ENCODE assay signal across 15 mouse cellular contexts in the genomic region with DNA sequence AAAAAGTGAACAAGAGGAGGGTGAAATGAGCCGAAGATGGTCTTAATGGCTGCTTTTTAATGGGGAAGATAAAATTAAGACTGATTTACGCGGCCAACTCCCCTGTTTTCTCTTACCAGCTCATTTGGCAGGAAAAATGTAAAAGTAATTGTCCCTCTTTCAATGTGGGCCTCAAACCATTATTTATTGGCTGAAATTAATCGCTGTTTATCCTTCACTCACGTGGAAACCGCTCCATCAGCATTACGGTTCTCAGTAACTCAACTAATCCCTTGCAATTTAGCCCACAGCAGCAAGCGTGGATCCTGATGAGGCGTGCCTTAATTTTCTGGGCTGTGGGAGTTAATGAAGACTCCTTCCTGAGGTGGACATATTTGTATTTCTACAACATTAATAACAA. TPM values are rescaled to one million over a fixed set of nuclear protein-coding genes. Genes with fewer than 3 reads are reported as not detected.
"Had no signal": no experiment of that assay in that cellular context is flagged by ENCODE, and none has a peak within 500 bp of the region (broad histone marks: within the 10 kb centered on the region; RNA-seq: fewer than 3 reads in every experiment).

No protein-coding gene starts in this region.

- H3K4me1 ChIP-seq: limb, embryonic 15.5 days; liver, embryonic 12.5 days; midbrain, embryonic 10.5 days; stomach, embryonic 15.5 days had no signal

- H3K36me3 ChIP-seq: limb, embryonic 15.5 days; liver, embryonic 12.5 days; midbrain, embryonic 10.5 days; stomach, embryonic 15.5 days had no signal

- H3K9me3 ChIP-seq: limb, embryonic 15.5 days; liver, embryonic 12.5 days; midbrain, embryonic 10.5 days; stomach, embryonic 15.5 days had no signal

- H3K9ac ChIP-seq: limb, embryonic 15.5 days; liver, embryonic 12.5 days; lung, embryonic 14.5 days; stomach, embryonic 15.5 days had no signal

- H3K27ac ChIP-seq: limb, embryonic 15.5 days; liver, embryonic 12.5 days; midbrain, embryonic 10.5 days; stomach, embryonic 15.5 days had no signal

- H3K4me3 ChIP-seq: limb, embryonic 15.5 days; liver, embryonic 12.5 days; midbrain, embryonic 10.5 days; myocyte; stomach, embryonic 15.5 days had no signal

- ATAC-seq: intestine, embryonic 16.5 days; liver, embryonic 12.5 days had no signal

- DNase-seq: kidney, postnatal 36 days; lung, embryonic 14.5 days; lung, postnatal 10 days; lung, postnatal 4 days; midbrain, embryonic 14.5 days; right cerebral cortex, postnatal 14 days had no signal

- H3K27me3 ChIP-seq: limb, embryonic 15.5 days; liver, embryonic 12.5 days; stomach, embryonic 15.5 days had no signal

- H3K4me2 ChIP-seq: limb, embryonic 15.5 days; liver, embryonic 12.5 days; lung, embryonic 14.5 days; stomach, embryonic 15.5 days had no signal

RNA-seq across cellular contexts. Expression of a gene that starts 58.1 kb away (rescaled TPM):
- polyA plus RNA-seq: kidney, embryonic 16.5 days; liver, embryonic 12.5 days; liver, embryonic 16.5 days; lung, embryonic 14.5 days; myocyte; spleen, adult 2 months had no signal
